Mouse (Mus musculus) CD4-positive helper T cell, adult 2 months (primary cell): ENCODE measurements around the gene Crtac1.

Experiments
- DNase-seq: peaks from one replicate; pipeline ENCODE4 v3.0.0-alpha.2; 2012; ENCODE audit warnings: low read depth, missing footprints, low spot score

The Crtac1 gene

DNA sequence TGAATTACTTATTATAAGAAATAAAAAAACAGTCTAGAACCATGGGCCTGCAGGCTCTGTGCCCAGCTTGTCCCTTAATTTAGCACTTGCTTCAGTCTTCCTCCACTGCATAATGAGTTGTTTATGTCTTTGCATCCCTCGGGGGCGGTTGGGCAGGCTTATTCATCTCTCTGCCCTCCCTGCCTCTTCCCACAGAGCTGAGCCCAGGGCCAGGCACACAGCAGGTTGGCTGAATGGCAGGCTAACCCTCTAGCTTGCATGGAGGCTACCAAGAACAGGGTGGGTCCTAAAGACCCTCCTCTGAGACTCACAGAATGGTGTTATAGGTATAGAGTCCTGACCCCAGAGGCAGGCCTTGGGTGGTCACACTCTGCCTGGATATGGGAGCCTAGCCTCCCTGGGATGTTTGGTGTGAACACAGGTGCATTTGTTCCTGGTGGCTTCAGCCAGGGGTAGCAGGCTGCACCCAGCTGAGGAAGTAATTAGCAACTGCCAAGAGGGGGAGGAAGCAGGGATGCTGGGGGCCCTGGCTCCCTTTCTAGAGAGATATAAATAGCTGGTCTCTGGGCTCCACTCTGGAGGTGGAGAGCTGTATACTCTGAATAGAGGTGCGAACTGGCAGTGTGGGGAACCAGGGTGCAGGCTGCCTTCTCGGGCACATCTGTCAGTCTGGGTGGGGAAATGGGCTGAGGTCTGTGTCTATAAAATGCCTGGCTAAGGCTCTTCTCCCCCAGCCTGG is 193.8 kb downstream of the Crtac1 start:
- DNase-seq = no peak
